Mouse (Mus musculus): ENCODE measurements around the gene Grap. TPM values are rescaled to one million over a fixed set of nuclear protein-coding genes. Genes with fewer than 3 reads are reported as not detected.

Grap gene
- polyA plus RNA-seq, 1 experiment from 2014 or later, result 10.3 TPM

GRCm38 (mm10) chr11:61660001-61660400 lies 6.9 kb downstream of the Grap start:
- Histone ChIP-seq H3K4me2 (ENCODE audit: low read length) (no peak overlapping the region), H3K9ac (ENCODE audit: low read length) (no peak overlapping the region), H3K27ac (replicated peaks in 1 of 2; ENCODE audit: control insufficient read depth in 1 of 2, insufficient read depth in 1 of 2, low read depth in 2 of 2, low read length in 2 of 2) (no peak overlapping the region), H3K4me1 (ENCODE audit: control insufficient read depth in 2 of 2, insufficient read depth in 2 of 2, low read length in 2 of 2) (peaks cover 5 to 6% of the 10 kb centered on the region in 2 experiments; a peak in 3 of 4 replicates), H3K27me3 (ENCODE audit: control insufficient read depth, insufficient read depth, low read length) (no peaks in the 10 kb centered on the region), H3K9me3 (ENCODE audit: control insufficient read depth, low read length) (no peaks in the 10 kb centered on the region), H3K4me3 (ENCODE audit: control insufficient read depth in 1 of 2, insufficient read depth in 1 of 2, low read depth in 1 of 2, low read length in 2 of 2) (no peak overlapping the region), H3K36me3 (ENCODE audit: control insufficient read depth, insufficient read depth, low read length) (no peaks in the 10 kb centered on the region)
- no peak for ATAC-seq (ENCODE audit: insufficient number of reproducible peaks, insufficient read depth, low FRiP score, low read depth)
- WGBS, result 87% methylated on average over 8 of the region's 8 CpGs

GRCm38 (mm10) chr11:61660806-61661392 lies 7.8 kb downstream of the Grap start:
- no peak overlapping the region for H3K9ac ChIP-seq (ENCODE audit: low read length)
- H3K4me2 ChIP-seq (ENCODE audit: low read length), result no peak overlapping the region
- no peak overlapping the region for H3K27ac ChIP-seq (replicated peaks in 1 of 2; ENCODE audit: control insufficient read depth in 1 of 2, insufficient read depth in 1 of 2, low read depth in 2 of 2, low read length in 2 of 2)
- H3K36me3 ChIP-seq (ENCODE audit: control insufficient read depth, insufficient read depth, low read length), result no peaks in the 10 kb centered on the region
- H3K9me3 ChIP-seq (ENCODE audit: control insufficient read depth, low read length), result no peaks in the 10 kb centered on the region
- H3K4me3 ChIP-seq (ENCODE audit: control insufficient read depth in 1 of 2, insufficient read depth in 1 of 2, low read depth in 1 of 2, low read length in 2 of 2), result no peak overlapping the region
- 70% methylated on average over 7 of the region's 7 CpGs for whole genome bisulfite sequencing
- H3K27me3 ChIP-seq (ENCODE audit: control insufficient read depth, insufficient read depth, low read length), result no peaks in the 10 kb centered on the region
- ATAC-seq (ENCODE audit: insufficient number of reproducible peaks, insufficient read depth, low FRiP score, low read depth), result no peak
- peaks cover 5 to 6% of the 10 kb centered on the region in 2 experiments; a peak in 3 of 4 replicates for H3K4me1 ChIP-seq (ENCODE audit: control insufficient read depth in 2 of 2, insufficient read depth in 2 of 2, low read length in 2 of 2)

- H3K27me3 ChIP-seq (ENCODE audit: control insufficient read depth, insufficient read depth, low read length), result no peaks in the 10 kb centered on the region
- no peaks in the 10 kb centered on the region for H3K9me3 ChIP-seq (ENCODE audit: control insufficient read depth, low read length)
- H3K4me1 ChIP-seq (ENCODE audit: control insufficient read depth in 2 of 2, insufficient read depth in 2 of 2, low read length in 2 of 2), result peaks cover 5 to 6% of the 10 kb centered on the region in 2 experiments; a peak in 3 of 4 replicates
- no peak for ATAC-seq (ENCODE audit: insufficient number of reproducible peaks, insufficient read depth, low FRiP score, low read depth)
- no peak overlapping the region for H3K4me2 ChIP-seq (ENCODE audit: low read length)
- H3K36me3 ChIP-seq (ENCODE audit: control insufficient read depth, insufficient read depth, low read length), result no peaks in the 10 kb centered on the region
- H3K27ac ChIP-seq (replicated peaks in 1 of 2; ENCODE audit: control insufficient read depth in 1 of 2, insufficient read depth in 1 of 2, low read depth in 2 of 2, low read length in 2 of 2), result no peak overlapping the region
- H3K4me3 ChIP-seq (ENCODE audit: control insufficient read depth in 1 of 2, insufficient read depth in 1 of 2, low read depth in 1 of 2, low read length in 2 of 2), result no peak overlapping the region
- 84% methylated on average over 5 of the region's 5 CpGs for WGBS
- no peak overlapping the region for H3K9ac ChIP-seq (ENCODE audit: low read length)
Measured at GRCm38 (mm10) chr11:61662189-61662588, 9.1 kb downstream of the Grap start.

- no peaks in the 10 kb centered on the region for H3K4me1 ChIP-seq (ENCODE audit: control insufficient read depth in 2 of 2, insufficient read depth in 2 of 2, low read length in 2 of 2)
- H3K27ac ChIP-seq (replicated peaks in 1 of 2; ENCODE audit: control insufficient read depth in 1 of 2, insufficient read depth in 1 of 2, low read depth in 2 of 2, low read length in 2 of 2), result no peak overlapping the region
- H3K36me3 ChIP-seq (ENCODE audit: control insufficient read depth, insufficient read depth, low read length), result no peaks in the 10 kb centered on the region
- no peaks in the 10 kb centered on the region for H3K9me3 ChIP-seq (ENCODE audit: control insufficient read depth, low read length)
- H3K27me3 ChIP-seq (ENCODE audit: control insufficient read depth, insufficient read depth, low read length), result no peaks in the 10 kb centered on the region
- H3K9ac ChIP-seq (ENCODE audit: low read length), result no peak overlapping the region
- no peak for ATAC-seq (ENCODE audit: insufficient number of reproducible peaks, insufficient read depth, low FRiP score, low read depth)
- no peak overlapping the region for H3K4me2 ChIP-seq (ENCODE audit: low read length)
- 73% methylated on average over 4 of the region's 4 CpGs for WGBS
- no peak overlapping the region for H3K4me3 ChIP-seq (ENCODE audit: control insufficient read depth in 1 of 2, insufficient read depth in 1 of 2, low read depth in 1 of 2, low read length in 2 of 2)
Measured at GRCm38 (mm10) chr11:61665401-61665800, 12.3 kb downstream of the Grap start.

- H3K9me3 ChIP-seq (ENCODE audit: control insufficient read depth, low read length), result no peaks in the 10 kb centered on the region
- ATAC-seq (ENCODE audit: insufficient number of reproducible peaks, insufficient read depth, low FRiP score, low read depth), result no peak
- 49% methylated on average over 7 of the region's 7 CpGs for WGBS
- no peak overlapping the region for H3K27ac ChIP-seq (replicated peaks in 1 of 2; ENCODE audit: control insufficient read depth in 1 of 2, insufficient read depth in 1 of 2, low read depth in 2 of 2, low read length in 2 of 2)
- H3K4me2 ChIP-seq (ENCODE audit: low read length), result no peak overlapping the region
- no peaks in the 10 kb centered on the region for H3K36me3 ChIP-seq (ENCODE audit: control insufficient read depth, insufficient read depth, low read length)
- H3K9ac ChIP-seq (ENCODE audit: low read length), result no peak overlapping the region
- H3K27me3 ChIP-seq (ENCODE audit: control insufficient read depth, insufficient read depth, low read length), result no peaks in the 10 kb centered on the region
- H3K4me1 ChIP-seq (ENCODE audit: control insufficient read depth in 2 of 2, insufficient read depth in 2 of 2, low read length in 2 of 2), result no peaks in the 10 kb centered on the region
- no peak overlapping the region for H3K4me3 ChIP-seq (ENCODE audit: control insufficient read depth in 1 of 2, insufficient read depth in 1 of 2, low read depth in 1 of 2, low read length in 2 of 2)
Measured at GRCm38 (mm10) chr11:61665991-61666799, 13.1 kb downstream of the Grap start.

- H3K9ac ChIP-seq (ENCODE audit: low read length), result no peak overlapping the region
- H3K9me3 ChIP-seq (ENCODE audit: control insufficient read depth, low read length), result no peaks in the 10 kb centered on the region
- no peak overlapping the region for H3K4me2 ChIP-seq (ENCODE audit: low read length)
- ATAC-seq (ENCODE audit: insufficient number of reproducible peaks, insufficient read depth, low FRiP score, low read depth), result no peak
- H3K27ac ChIP-seq (replicated peaks in 1 of 2; ENCODE audit: control insufficient read depth in 1 of 2, insufficient read depth in 1 of 2, low read depth in 2 of 2, low read length in 2 of 2), result no peak overlapping the region
- H3K4me3 ChIP-seq (ENCODE audit: control insufficient read depth in 1 of 2, insufficient read depth in 1 of 2, low read depth in 1 of 2, low read length in 2 of 2), result no peak overlapping the region
- H3K27me3 ChIP-seq (ENCODE audit: control insufficient read depth, insufficient read depth, low read length), result no peaks in the 10 kb centered on the region
- WGBS, result 90% methylated on average over 5 of the region's 5 CpGs
- no peaks in the 10 kb centered on the region for H3K4me1 ChIP-seq (ENCODE audit: control insufficient read depth in 2 of 2, insufficient read depth in 2 of 2, low read length in 2 of 2)
- H3K36me3 ChIP-seq (ENCODE audit: control insufficient read depth, insufficient read depth, low read length), result no peaks in the 10 kb centered on the region
Measured at GRCm38 (mm10) chr11:61667248-61667647, 14.2 kb downstream of the Grap start.

- H3K4me3 ChIP-seq (ENCODE audit: control insufficient read depth in 1 of 2, insufficient read depth in 1 of 2, low read depth in 1 of 2, low read length in 2 of 2), result no peak overlapping the region
- H3K27ac ChIP-seq (replicated peaks in 1 of 2; ENCODE audit: control insufficient read depth in 1 of 2, insufficient read depth in 1 of 2, low read depth in 2 of 2, low read length in 2 of 2), result no peak overlapping the region
- no peaks in the 10 kb centered on the region for H3K9me3 ChIP-seq (ENCODE audit: control insufficient read depth, low read length)
- no peaks in the 10 kb centered on the region for H3K36me3 ChIP-seq (ENCODE audit: control insufficient read depth, insufficient read depth, low read length)
- no peak for ATAC-seq (ENCODE audit: insufficient number of reproducible peaks, insufficient read depth, low FRiP score, low read depth)
- no peak overlapping the region for H3K4me2 ChIP-seq (ENCODE audit: low read length)
- no peaks in the 10 kb centered on the region for H3K4me1 ChIP-seq (ENCODE audit: control insufficient read depth in 2 of 2, insufficient read depth in 2 of 2, low read length in 2 of 2)
- WGBS, result 81% methylated on average over 5 of the region's 5 CpGs
- H3K9ac ChIP-seq (ENCODE audit: low read length), result no peak overlapping the region
- H3K27me3 ChIP-seq (ENCODE audit: control insufficient read depth, insufficient read depth, low read length), result no peaks in the 10 kb centered on the region
Measured at GRCm38 (mm10) chr11:61667782-61668181, 14.7 kb downstream of the Grap start.
